Mouse (Mus musculus) stomach, postnatal 0 days (tissue): ENCODE results near the gene Nipal3. TPM values are rescaled to one million over a fixed set of nuclear protein-coding genes. Genes with fewer than 3 reads are reported as not detected.
A peak's percentile ranks its signal among the peaks of the same experiment; 100 is the strongest.

ENCODE experiments used
- ATAC-seq: fragments of 200-750 bp; cut with Nextera tagmentation; 2 replicates; pipeline ENCODE4 v1.8.0; 2017; ENCODE audit not compliant: low FRiP score, low TSS enrichment
- DNase-seq: peaks from one replicate; pipeline ENCODE4 v3.0.0-alpha.2; 2016; ENCODE audit warnings: low spot score
- H3K27ac ChIP-seq: fragments of 300-500 bp; sonication (generic); replicated peaks from 2 replicates; pipeline ENCODE4 v1.5.1; 2014; ENCODE audit warnings: mild to moderate bottlenecking, control low read depth
- H3K27me3 ChIP-seq: fragments of 300-500 bp; sonication (generic); 2 replicates; pipeline ENCODE4 v1.6.1; 2014; ENCODE audit warnings: low read length; ENCODE audit not compliant: control insufficient read depth, insufficient read depth
- H3K36me3 ChIP-seq: fragments of 300-500 bp; sonication (generic); 2 replicates; pipeline ENCODE4 v1.6.1; 2014; ENCODE audit warnings: low read length, mixed read lengths; ENCODE audit not compliant: control insufficient read depth, insufficient read depth
- H3K4me1 ChIP-seq: fragments of 300-500 bp; sonication (generic); replicated peaks from 2 replicates; pipeline ENCODE4 v1.6.1; 2014; ENCODE audit warnings: antibody characterized with exemption; ENCODE audit not compliant: control insufficient read depth, insufficient read depth
- H3K4me2 ChIP-seq: fragments of 300-500 bp; sonication (generic); replicated peaks from 2 replicates; pipeline ENCODE4 v1.6.1; 2014; ENCODE audit warnings: low read depth, mild to moderate bottlenecking, control low read depth, moderate library complexity
- H3K4me3 ChIP-seq: fragments of 300-500 bp; sonication (generic); 2 replicates; pipeline ENCODE4 v1.5.1; 2014; ENCODE audit warnings: low read depth, low read length, control low read depth
- H3K9ac ChIP-seq: fragments of 300-500 bp; sonication (generic); 2 replicates; pipeline ENCODE4 v1.6.1; 2014; ENCODE audit warnings: mild to moderate bottlenecking, low read length, control low read depth, mixed read lengths
- H3K9me3 ChIP-seq: fragments of 300-500 bp; sonication (generic); 2 replicates; pipeline ENCODE4 v1.6.1; 2016; ENCODE audit warnings: low read length; ENCODE audit not compliant: control insufficient read depth
- CTCF ChIP-seq: IDR thresholded peaks from 2 replicates; pipeline ENCODE4 v1.5.1; 2016; ENCODE audit warnings: antibody characterized with exemption, low read depth, mild to moderate bottlenecking, moderate library complexity
- EP300 ChIP-seq: optimal IDR thresholded peaks from 2 replicates; pipeline ENCODE3; 2016; ENCODE audit warnings: antibody characterized with exemption
- WGBS: fragments of 180-500 bp; shearing (Covaris S2); extraction: QIAGEN DNeasy Blood & Tissue Kit; methylation state at CpG from one replicate; pipeline ENCODE4 v1.1.7; 2014; 5-methylcytosine and 5-hydroxymethylcytosine counted together
- polyA plus RNA-seq: library from polyadenylated mRNA; unstranded; fragments of >200 nt; fragmentation: Nextera tagmentation; extraction: Ambion mirVana; gene quantifications from 2 replicates; pipeline ENCODE4 v1.2.1, GENCODE M21; 2015

The Nipal3 gene
- polyA plus RNA-seq, 1 experiment from 2014 or later: 5.3 TPM

- TF ChIP-seq CTCF: no peak
- TF ChIP-seq EP300: no peak
- Histone ChIP-seq H3K4me3 (no peak overlapping the region), H3K4me1 (no peaks in the 10 kb centered on the region), H3K27ac (no peak overlapping the region), H3K36me3 (no peaks in the 10 kb centered on the region), H3K9ac (no peak overlapping the region), H3K9me3 (no peaks in the 10 kb centered on the region), H3K27me3 (no peaks in the 10 kb centered on the region), H3K4me2 (no peak overlapping the region)
- DNase-seq (no peak), ATAC-seq (no peak)
- 47% methylated on average over 12 of the region's 12 CpGs for WGBS
Observed at GRCm38 (mm10) chr4:135509515-135509914, 14.7 kb upstream of the Nipal3 start.

GRCm38 (mm10) chr4:135508419-135509039 lies 13.7 kb upstream of the Nipal3 start:
- H3K27ac ChIP-seq: no peak overlapping the region
- H3K27me3 ChIP-seq: no peaks in the 10 kb centered on the region
- no peak overlapping the region for H3K4me3 ChIP-seq
- ATAC-seq: no peak
- H3K9me3 ChIP-seq: no peaks in the 10 kb centered on the region
- peak; percentile 96 for TF ChIP-seq CTCF
- TF ChIP-seq EP300: no peak
- peak overlapping the region; percentile 48; the same call in 1 of the 2 replicates for H3K9ac ChIP-seq
- WGBS: 16% methylated on average over 13 of the region's 13 CpGs
- peak overlapping the region; percentile 36; the same call in 1 of the 2 replicates for H3K4me2 ChIP-seq
- H3K36me3 ChIP-seq: no peaks in the 10 kb centered on the region
- H3K4me1 ChIP-seq: no peaks in the 10 kb centered on the region
- peak; percentile 76 for DNase-seq

- Histone ChIP-seq H3K27me3 (no peaks in the 10 kb centered on the region), H3K36me3 (no peaks in the 10 kb centered on the region), H3K9me3 (no peaks in the 10 kb centered on the region), H3K27ac (no peak overlapping the region), H3K9ac (no peak overlapping the region), H3K4me3 (0 out of 2 replicates have a peak overlapping the region, but pooled peaks have one; percentile 12), H3K4me2 (peak overlapping the region; percentile 18), H3K4me1 (no peaks in the 10 kb centered on the region)
- ATAC-seq (0 out of 2 replicates have a peak, but pooled peaks have one; percentile 15), DNase-seq (no peak)
- WGBS: 10% methylated on average over 22 of the region's 22 CpGs
- TF ChIP-seq CTCF: peak; percentile 82
- no peak for TF ChIP-seq EP300
Observed at GRCm38 (mm10) chr4:135507547-135508350, 12.9 kb upstream of the Nipal3 start.

- Histone ChIP-seq H3K36me3 (no peaks in the 10 kb centered on the region), H3K27me3 (no peaks in the 10 kb centered on the region), H3K9me3 (no peaks in the 10 kb centered on the region), H3K9ac (no peak overlapping the region), H3K4me1 (no peaks in the 10 kb centered on the region), H3K4me3 (no peak overlapping the region), H3K4me2 (no peak overlapping the region), H3K27ac (no peak overlapping the region)
- WGBS: 50% methylated on average over 11 of the region's 11 CpGs
- no peak for TF ChIP-seq CTCF
- TF ChIP-seq EP300: no peak
- ATAC-seq (peak; percentile 48), DNase-seq (peak; percentile 52)
Observed at GRCm38 (mm10) chr4:135505794-135506193, 11.0 kb upstream of the Nipal3 start.

- no peak for TF ChIP-seq CTCF
- TF ChIP-seq EP300: no peak
- no peak for ATAC-seq
- no peak overlapping the region for H3K27ac ChIP-seq
- H3K9ac ChIP-seq: no peak overlapping the region
- H3K36me3 ChIP-seq: no peaks in the 10 kb centered on the region
- H3K4me3 ChIP-seq: no peak overlapping the region
- no peaks in the 10 kb centered on the region for H3K4me1 ChIP-seq
- no peak for DNase-seq
- no peaks in the 10 kb centered on the region for H3K9me3 ChIP-seq
- WGBS: 47% methylated on average over 4 of the region's 4 CpGs
- no peaks in the 10 kb centered on the region for H3K27me3 ChIP-seq
- H3K4me2 ChIP-seq: no peak overlapping the region
Observed at GRCm38 (mm10) chr4:135501587-135501986, 6.7 kb upstream of the Nipal3 start.

GRCm38 (mm10) chr4:135499831-135500230 lies 5.0 kb upstream of the Nipal3 start:
- Histone ChIP-seq H3K4me1 (no peaks in the 10 kb centered on the region), H3K36me3 (no peaks in the 10 kb centered on the region), H3K9me3 (no peaks in the 10 kb centered on the region), H3K27me3 (no peaks in the 10 kb centered on the region), H3K4me3 (no peak overlapping the region), H3K9ac (no peak overlapping the region), H3K4me2 (no peak overlapping the region), H3K27ac (no peak overlapping the region)
- WGBS: 84% methylated on average over 3 of the region's 3 CpGs
- no peak for ATAC-seq
- no peak for DNase-seq
- no peak for TF ChIP-seq EP300
- TF ChIP-seq CTCF: no peak
